Mouse (Mus musculus) erythroblast, embryonic 14.5 days (primary cell): Measurements from ENCODE around the gene Ring1.

Experiments used
- GATA1 ChIP-seq: IDR thresholded peaks from 2 replicates; pipeline ENCODE4 v1.6.1; 2012; ENCODE audit warnings: low read length, inconsistent platforms, mixed read lengths
- TAL1 ChIP-seq: IDR thresholded peaks from 3 replicates; pipeline ENCODE4 v1.6.1; 2012; ENCODE audit warnings: low read length, inconsistent platforms, mixed read lengths

- TF ChIP-seq GATA1: no peak
- no peak for TF ChIP-seq TAL1
Measured at GRCm38 (mm10) chr17:34029890-34030595, 5.6 kb upstream of the Ring1 start.
